Mouse (Mus musculus) kidney, adult 2 months (tissue): ENCODE measurements around the gene Apmap. TPM values are rescaled to one million over a fixed set of nuclear protein-coding genes. Genes with fewer than 3 reads are reported as not detected.
"Not testable (repeated sequence)": the region's sequence is repeated elsewhere in the genome, so short reads cannot be mapped to it uniquely, and the experiment has no call there.

Experiments
- DNase-seq: peaks from one replicate; pipeline ENCODE4 v3.0.0; 2021
- H3K27ac ChIP-seq: fragments of 200-500 bp; 2 replicates; pipeline ENCODE4 v1.5.1; 2012; ENCODE audit warnings: low read depth, low read length, control low read depth, inconsistent platforms; ENCODE audit not compliant: insufficient read depth
- H3K27me3 ChIP-seq: fragments of 200-500 bp; replicated peaks from 2 replicates; pipeline ENCODE4 v1.6.1; 2012; ENCODE audit warnings: mild to moderate bottlenecking, moderate library complexity, low read length, inconsistent platforms; ENCODE audit not compliant: control insufficient read depth, insufficient read depth
- H3K36me3 ChIP-seq: fragments of 200-500 bp; 2 replicates; pipeline ENCODE4 v1.6.1; 2012; ENCODE audit warnings: mild to moderate bottlenecking, moderate library complexity, low read length, inconsistent platforms; ENCODE audit not compliant: control insufficient read depth, insufficient read depth
- H3K4me1 ChIP-seq: fragments of 200-500 bp; 2 replicates; pipeline ENCODE4 v1.6.1; 2011; ENCODE audit warnings: low read length; ENCODE audit not compliant: control insufficient read depth, insufficient read depth
- H3K4me3 ChIP-seq: fragments of 200-500 bp; 2 replicates; pipeline ENCODE4 v1.5.1; 2011; ENCODE audit warnings: mild to moderate bottlenecking, low read depth, low read length, control low read depth; ENCODE audit not compliant: insufficient read depth
- CTCF ChIP-seq: fragments of 200-500 bp; conservative IDR thresholded peaks from 2 replicates; pipeline ENCODE4 v1.5.1; 2011; ENCODE audit warnings: low read depth, mild to moderate bottlenecking, control low read depth, low read length, moderate library complexity, mixed read lengths; ENCODE audit not compliant: insufficient read depth, insufficient read length
- POLR2A ChIP-seq: fragments of 200-500 bp; IDR thresholded peaks from one replicate; pipeline ENCODE4 v1.6.1; 2011; ENCODE audit warnings: low read depth, low read length, control low read depth
- WGBS: fragments of 180-500 bp; shearing (Covaris S2); methylation state at CpG from one replicate; pipeline ENCODE4 v1.1.7; 2018; 5-methylcytosine and 5-hydroxymethylcytosine counted together
- polyA plus RNA-seq: library from polyadenylated mRNA; depleted of rRNA; stranded (reverse); fragments of >200 nt; gene quantifications from 2 replicates; pipeline ENCODE4 v1.2.3, GENCODE M21; 2012; rRNA removed

Apmap gene
- polyA plus RNA-seq, 1 experiment, result 172 TPM

- TF ChIP-seq POLR2A (no peak), CTCF (no peak)
- H3K4me3 ChIP-seq, result no peak overlapping the region
- H3K36me3 ChIP-seq, result no peaks in the 10 kb centered on the region
- H3K27ac ChIP-seq, result no peak overlapping the region
- H3K27me3 ChIP-seq, result no peaks in the 10 kb centered on the region
- 90% methylated on average over 2 of the region's 2 CpGs for WGBS
- no peaks in the 10 kb centered on the region for H3K4me1 ChIP-seq
- DNase-seq, result no peak
Measured at GRCm38 (mm10) chr2:150570761-150571160, 37.6 kb downstream of the Apmap start.

- Histone ChIP-seq H3K36me3 (no peaks in the 10 kb centered on the region), H3K4me1 (no peaks in the 10 kb centered on the region), H3K27ac (no peak within 1 kb of the TSS), H3K4me3 (no peak within 1 kb of the TSS), H3K27me3 (no peaks in the 10 kb centered on the region)
- TF ChIP-seq POLR2A (no peak), CTCF (no peak)
- DNase-seq, result no peak
- 71% methylated on average over 11 of the region's 11 CpGs for WGBS
Measured at GRCm38 (mm10) chr2:150569847-150570590, 38.3 kb downstream of the Apmap start, which contains the start of gene Cst7. Gene Cst7 (plus strand): TSS chr2:150570415.

- 53% methylated on average over 2 of the region's 2 CpGs for WGBS
- DNase-seq, result no peak
- TF ChIP-seq CTCF (no peak), POLR2A (no peak)
Measured at GRCm38 (mm10) chr2:150567051-150567450, 41.3 kb downstream of the Apmap start.

GRCm38 (mm10) chr2:150558568-150558967 lies 49.8 kb downstream of the Apmap start:
- TF ChIP-seq CTCF (peak; percentile 30; the same call in 1 of the 2 replicates), POLR2A (no peak)
- no peaks in the 10 kb centered on the region for H3K36me3 ChIP-seq
- H3K4me1 ChIP-seq, result no peaks in the 10 kb centered on the region
- no peaks in the 10 kb centered on the region for H3K27me3 ChIP-seq
- peak; percentile 46 for DNase-seq
- no peak overlapping the region for H3K27ac ChIP-seq
- no peak overlapping the region for H3K4me3 ChIP-seq
- WGBS, result 43% methylated on average over 3 of the region's 3 CpGs

More at GRCm38 (mm10) chr2:150567051-150567450, 41.3 kb downstream of the Apmap start:
- no peak overlapping the region for H3K27ac ChIP-seq
- H3K4me3 ChIP-seq, result no peak overlapping the region
- H3K36me3 ChIP-seq, result no peaks in the 10 kb centered on the region
- H3K27me3 ChIP-seq, result no peaks in the 10 kb centered on the region
- H3K4me1 ChIP-seq, result no peaks in the 10 kb centered on the region

GRCm38 (mm10) chr2:150549576-150549975 lies 58.8 kb downstream of the Apmap start:
- H3K27ac ChIP-seq, H3K4me3 ChIP-seq, DNase-seq, H3K4me1 ChIP-seq, H3K27me3 ChIP-seq, H3K36me3 ChIP-seq: not testable (repeated sequence)
- 79% methylated on average over 10 of the region's 10 CpGs for WGBS

Other genes starting within 250 kb of the Apmap start
- gene 3300002I08Rik, start 245.8 kb downstream of the Apmap start, polyA plus RNA-seq, result 1.4 and 1.5 TPM in 2 replicates
- gene Zfp442, start 157.1 kb downstream of the Apmap start, polyA plus RNA-seq, result 0.13 and 0.18 TPM in 2 replicates
- gene Zfp345, start 123.5 kb downstream of the Apmap start, polyA plus RNA-seq, result not detected in 2 replicates
- gene Cst7, start 38.2 kb downstream of the Apmap start, polyA plus RNA-seq, result 0.22 and 1.3 TPM in 2 replicates
- 461 and 477 TPM in 2 replicates for gene Acss1, start 59.9 kb upstream of the Apmap start, polyA plus RNA-seq
- gene Vsx1, start 80.8 kb upstream of the Apmap start, polyA plus RNA-seq, result not detected in 2 replicates
- gene Entpd6, start 140.5 kb upstream of the Apmap start, polyA plus RNA-seq, result 21.7 and 22.0 TPM in 2 replicates
- 24.7 and 27.0 TPM in 2 replicates for gene Pygb, start 178.2 kb upstream of the Apmap start, polyA plus RNA-seq